Mouse (Mus musculus) megakaryocyte-erythroid progenitor cell, adult 5-6 weeks (primary cell): ENCODE data around the gene Scly. TPM values are rescaled to one million over a fixed set of nuclear protein-coding genes. Genes with fewer than 3 reads are reported as not detected.
A peak's percentile ranks its signal among the peaks of the same experiment; 100 is the strongest.

Experiments
- ATAC-seq: replicated peaks from 2 replicates; pipeline ENCODE4 v1.8.0; 2016; ENCODE audit warnings: mild to moderate bottlenecking, inconsistent platforms; ENCODE audit not compliant: severe bottlenecking, poor library complexity, low FRiP score, low TSS enrichment
- total RNA-seq, 2 experiments: library from RNA; stranded (forward) in 1 of 2; stranded (reverse) in 1 of 2; fragments of 200-1000, 215-1000 nt in 1 of 2; fragments of >200 nt in 1 of 2; fragmentation: Nextera tagmentation in 1 of 2; gene quantifications; 2 replicates each; pipeline ENCODE4 v1.2.3; 2014 to 2017

Scly gene
- total RNA-seq, 2 experiments from 2014 or later: 40.4 to 65.3 TPM

GRCm38 (mm10) chr1:91299026-91299706 lies 1.0 kb downstream of the Scly start:
- no peak for ATAC-seq

- peak; percentile 33; the same call in 1 of the 2 replicates for ATAC-seq
Measured at GRCm38 (mm10) chr1:91299707-91300426, 1.7 kb downstream of the Scly start.

GRCm38 (mm10) chr1:91301206-91301920 lies 3.2 kb downstream of the Scly start:
- ATAC-seq: no peak

- no peak for ATAC-seq
Measured at GRCm38 (mm10) chr1:91302021-91302420, 3.9 kb downstream of the Scly start.

GRCm38 (mm10) chr1:91304621-91305020 lies 6.5 kb downstream of the Scly start:
- ATAC-seq: no peak

- no peak for ATAC-seq
Measured at GRCm38 (mm10) chr1:91309366-91310085, 11.4 kb downstream of the Scly start.

GRCm38 (mm10) chr1:91312273-91312672 lies 14.1 kb downstream of the Scly start:
- ATAC-seq: no peak

- no peak for ATAC-seq
Measured at GRCm38 (mm10) chr1:91313251-91313650, 15.1 kb downstream of the Scly start.

GRCm38 (mm10) chr1:91317656-91318055 lies 19.5 kb downstream of the Scly start:
- ATAC-seq: no peak

- peak; percentile 76 for ATAC-seq
Measured at GRCm38 (mm10) chr1:91321760-91322438, 23.8 kb downstream of the Scly start, which contains the start of gene Espnl. Espnl (plus strand) TSS chr1:91322075.

GRCm38 (mm10) chr1:91324646-91325045 lies 26.5 kb downstream of the Scly start:
- no peak for ATAC-seq

GRCm38 (mm10) chr1:91325488-91326042 lies 27.4 kb downstream of the Scly start:
- ATAC-seq: no peak

- ATAC-seq: no peak
Measured at GRCm38 (mm10) chr1:91332102-91332501, 34.0 kb downstream of the Scly start.

GRCm38 (mm10) chr1:91333582-91333981 lies 35.4 kb downstream of the Scly start:
- ATAC-seq: peak; percentile 66

- no peak for ATAC-seq
Measured at GRCm38 (mm10) chr1:91337355-91337754, 39.2 kb downstream of the Scly start.

- no peak for ATAC-seq
Measured at GRCm38 (mm10) chr1:91344001-91344400, 45.9 kb downstream of the Scly start.

GRCm38 (mm10) chr1:91344921-91345685 lies 47.0 kb downstream of the Scly start:
- ATAC-seq: no peak

- peak; percentile 82 for ATAC-seq
Measured at GRCm38 (mm10) chr1:91346892-91347291, 48.8 kb downstream of the Scly start.
